Mouse (Mus musculus) spleen, adult 2 months (tissue): ENCODE measurements at regions not wholly inside any gene's neighbourhood (a gene's known extent, or its start where the extent isn't known, plus 50 kb on each side); places are given as distances from the start of the nearest gene placed in this dataset.

Source experiments
- CTCF ChIP-seq: fragments of 200-500 bp; IDR thresholded peaks from 2 replicates; pipeline ENCODE4 v1.5.1; 2011; ENCODE audit warnings: mild to moderate bottlenecking, inconsistent platforms; ENCODE audit not compliant: insufficient read depth, insufficient read length, insufficient replicate concordance; ENCODE audit errors: extremely low read depth
- POLR2A ChIP-seq: fragments of 200-500 bp; IDR thresholded peaks from 2 replicates; pipeline ENCODE4 v1.6.1; 2011; ENCODE audit warnings: low read depth, low read length, inconsistent platforms

DNA sequence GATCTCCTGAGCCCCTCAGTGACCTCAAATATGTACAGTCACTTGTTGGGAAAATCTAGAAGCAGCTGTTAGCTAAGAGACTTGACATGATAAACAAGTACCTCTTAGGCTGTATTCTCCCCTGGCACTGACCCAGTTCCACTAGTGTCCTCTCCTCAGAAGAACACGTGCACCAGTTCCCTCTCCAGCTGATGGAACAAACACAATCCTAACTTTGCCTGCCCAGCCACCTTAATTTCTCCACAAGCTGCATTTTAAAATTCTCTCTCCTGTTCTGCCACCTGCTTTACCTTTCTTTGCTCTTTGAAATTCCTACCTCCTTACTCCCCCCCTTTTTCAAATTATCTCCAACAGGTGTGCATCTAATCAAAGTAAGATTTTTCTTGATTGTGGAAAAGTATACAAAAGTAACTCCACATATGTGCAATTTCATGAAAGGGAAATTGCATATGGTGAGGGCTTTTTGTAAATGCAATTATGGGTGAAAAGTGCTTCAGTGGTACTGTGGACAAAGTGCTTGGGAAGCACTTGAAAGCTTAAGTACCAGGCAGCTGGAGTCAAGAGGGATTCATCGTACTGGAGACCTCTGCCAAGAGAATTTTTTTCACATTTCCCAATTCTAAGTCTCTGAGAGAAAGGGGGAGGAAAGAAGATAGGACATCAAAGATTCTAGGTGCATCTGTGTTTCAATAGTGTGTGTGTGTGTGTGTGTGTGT lies 590.7 kb upstream of the Acvr2a start:
- TF ChIP-seq POLR2A: no peak
- TF ChIP-seq CTCF: no peak
